Mouse (Mus musculus) MEL (cell line): ENCODE data around the gene Dynlt1c. TPM values are rescaled to one million over a fixed set of nuclear protein-coding genes. Genes with fewer than 3 reads are reported as not detected.
"Not testable (repeated sequence)": the region's sequence is repeated elsewhere in the genome, so short reads cannot be mapped to it uniquely, and the experiment has no call there.

Experiments used
- DNase-seq: peaks from one replicate; pipeline ENCODE4 v3.0.0; 2011; ENCODE audit warnings: low read depth, low spot score
- H3K27ac ChIP-seq: 2 replicates; pipeline ENCODE4 v1.5.1; 2012; ENCODE audit warnings: low read depth, mild to moderate bottlenecking, control low read depth, low read length, moderate library complexity; ENCODE audit not compliant: control insufficient read depth
- H3K27me3 ChIP-seq, 2 experiments: fragments of 150-350 bp in 1 of 2; sonication (generic) in 1 of 2; 2 replicates each; pipeline ENCODE4 v1.6.1; 2012; ENCODE audit warnings: low read length in 2 of 2, mild to moderate bottlenecking in 2 of 2, improper control_type of control experiment in 1 of 2, moderate library complexity in 1 of 2; ENCODE audit not compliant: insufficient read depth in 2 of 2, control insufficient read depth in 1 of 2
- H3K36me3 ChIP-seq, 2 experiments: 2 replicates each; pipeline ENCODE4 v1.6.1; 2012 to 2014; ENCODE audit warnings: low read length in 2 of 2, improper control_type of control experiment in 1 of 2, inconsistent platforms in 1 of 2, mild to moderate bottlenecking in 1 of 2; ENCODE audit not compliant: insufficient read depth in 2 of 2, control insufficient read depth in 1 of 2
- H3K4me1 ChIP-seq, 2 experiments: fragments of 150-350 bp in 1 of 2; sonication (generic) in 1 of 2; 2 replicates each; pipeline ENCODE4 v1.6.1; 2012; ENCODE audit warnings: low read length in 2 of 2, improper control_type of control experiment in 1 of 2, mild to moderate bottlenecking in 1 of 2; ENCODE audit not compliant: insufficient read depth in 2 of 2, control insufficient read depth in 1 of 2
- H3K4me3 ChIP-seq, 2 experiments: fragments of 150-350 bp in 1 of 2; sonication (generic) in 1 of 2; 2 replicates each; pipeline ENCODE4 v1.5.1; 2012; ENCODE audit warnings: low read depth in 2 of 2, low read length in 2 of 2, mild to moderate bottlenecking in 2 of 2, moderate library complexity in 2 of 2, control low read depth in 1 of 2, improper control_type of control experiment in 1 of 2; ENCODE audit not compliant: control insufficient read depth in 1 of 2, insufficient read depth in 1 of 2
- H3K79me2 ChIP-seq: 2 replicates; pipeline ENCODE4 v1.6.1; 2012; ENCODE audit warnings: mild to moderate bottlenecking, low read length, moderate library complexity; ENCODE audit not compliant: control insufficient read depth, poor library complexity, insufficient read depth
- H3K9ac ChIP-seq: 2 replicates; pipeline ENCODE4 v1.6.1; 2012; ENCODE audit warnings: low read depth, mild to moderate bottlenecking, control low read depth, low read length, moderate library complexity; ENCODE audit not compliant: control insufficient read depth, poor library complexity, severe bottlenecking
- H3K9me3 ChIP-seq: fragments of 150-350 bp; sonication (generic); replicated peaks from 2 replicates; pipeline ENCODE4 v1.6.1; 2012; ENCODE audit warnings: mild to moderate bottlenecking, low read length, improper control_type of control experiment, moderate library complexity; ENCODE audit not compliant: insufficient read depth
- polyA plus RNA-seq, 2 experiments: library from polyadenylated mRNA; stranded (reverse) in 1 of 2; unstranded in 1 of 2; fragments of >175 nt in 1 of 2; fragments of >200 nt in 1 of 2; gene quantifications; 2 replicates each; pipeline versions ENCODE4 v1.2.1 to v1.2.4; 2012; ENCODE audit warnings: low replicate concordance in 2 of 2, low read depth in 1 of 2; ENCODE audit not compliant: insufficient read length in 2 of 2, insufficient read depth in 1 of 2, missing spikeins in 1 of 2
- total RNA-seq: library from RNA; depleted of rRNA; stranded (reverse); fragments of 300-350 nt; gene quantifications from 2 replicates; pipeline ENCODE4 v1.2.3, GENCODE M21; 2012

The Dynlt1c gene
- total and polyA plus RNA-seq, 3 experiments, result 6.3 to 7.7 TPM; not detected in 1

GRCm38 (mm10) chr17:6617689-6618400, 16.4 kb downstream of the Dynlt1c start:
- not testable (repeated sequence) for H3K9me3 ChIP-seq, H3K36me3 ChIP-seq, H3K4me1 ChIP-seq, DNase-seq, H3K9ac ChIP-seq, H3K4me3 ChIP-seq, H3K27ac ChIP-seq, H3K79me2 ChIP-seq, H3K27me3 ChIP-seq

GRCm38 (mm10) chr17:6619271-6619670, 17.8 kb downstream of the Dynlt1c start:
- H3K9me3 ChIP-seq, H3K4me1 ChIP-seq, H3K27ac ChIP-seq, H3K9ac ChIP-seq, DNase-seq, H3K4me3 ChIP-seq, H3K36me3 ChIP-seq, H3K27me3 ChIP-seq, H3K79me2 ChIP-seq: not testable (repeated sequence)

GRCm38 (mm10) chr17:6620035-6620434, 18.6 kb downstream of the Dynlt1c start:
- not testable (repeated sequence) for H3K27ac ChIP-seq, H3K4me1 ChIP-seq, H3K4me3 ChIP-seq, H3K9me3 ChIP-seq, DNase-seq, H3K79me2 ChIP-seq, H3K36me3 ChIP-seq, H3K9ac ChIP-seq, H3K27me3 ChIP-seq

- not testable (repeated sequence) for H3K36me3 ChIP-seq, H3K4me3 ChIP-seq, H3K9ac ChIP-seq, DNase-seq, H3K4me1 ChIP-seq, H3K27me3 ChIP-seq, H3K27ac ChIP-seq, H3K9me3 ChIP-seq, H3K79me2 ChIP-seq
These were observed 19.4 kb downstream of the Dynlt1c start for GRCm38 (mm10) chr17:6620730-6621451.

GRCm38 (mm10) chr17:6621976-6622375, 20.5 kb downstream of the Dynlt1c start:
- not testable (repeated sequence) for DNase-seq, H3K79me2 ChIP-seq, H3K27ac ChIP-seq, H3K9ac ChIP-seq, H3K9me3 ChIP-seq, H3K27me3 ChIP-seq, H3K36me3 ChIP-seq, H3K4me1 ChIP-seq, H3K4me3 ChIP-seq

- not testable (repeated sequence) for H3K4me1 ChIP-seq, H3K36me3 ChIP-seq, H3K27ac ChIP-seq, H3K9ac ChIP-seq, H3K27me3 ChIP-seq, H3K79me2 ChIP-seq, H3K9me3 ChIP-seq, DNase-seq, H3K4me3 ChIP-seq
These were observed 23.6 kb downstream of the Dynlt1c start for GRCm38 (mm10) chr17:6624926-6625558.

- H3K27me3 ChIP-seq, H3K4me3 ChIP-seq, H3K36me3 ChIP-seq, H3K9ac ChIP-seq, H3K4me1 ChIP-seq, H3K9me3 ChIP-seq, H3K27ac ChIP-seq, H3K79me2 ChIP-seq, DNase-seq: not testable (repeated sequence)
These were observed 28.9 kb downstream of the Dynlt1c start for GRCm38 (mm10) chr17:6630398-6630797.
